Mouse (Mus musculus) hindbrain, embryonic 16.5 days (tissue): ENCODE data around the gene Vti1a. TPM values are rescaled to one million over a fixed set of nuclear protein-coding genes. Genes with fewer than 3 reads are reported as not detected.

Experiments used
- ATAC-seq: fragments of 200-750 bp; cut with Nextera tagmentation; 2 replicates; pipeline ENCODE4 v1.8.0; 2017; ENCODE audit warnings: moderate TSS enrichment, moderate library complexity
- H3K27ac ChIP-seq: fragments of 300-500 bp; sonication (generic); 2 replicates; pipeline ENCODE4 v1.5.1; 2014; ENCODE audit warnings: low read depth, mild to moderate bottlenecking, control low read depth, low read length, moderate library complexity
- H3K27me3 ChIP-seq: fragments of 300-500 bp; sonication (generic); replicated peaks from 2 replicates; pipeline ENCODE4 v1.6.1; 2014; ENCODE audit warnings: low read length; ENCODE audit not compliant: control insufficient read depth, insufficient read depth
- H3K36me3 ChIP-seq: fragments of 300-500 bp; sonication (generic); 2 replicates; pipeline ENCODE4 v1.6.1; 2014; ENCODE audit warnings: mild to moderate bottlenecking, low read length, moderate library complexity, mixed read lengths; ENCODE audit not compliant: control insufficient read depth, insufficient read depth
- H3K4me1 ChIP-seq: fragments of 300-500 bp; sonication (generic); 2 replicates; pipeline ENCODE4 v1.6.1; 2014; ENCODE audit warnings: low read depth, low read length; ENCODE audit not compliant: control insufficient read depth, insufficient read depth
- H3K4me2 ChIP-seq: fragments of 300-500 bp; sonication (generic); 2 replicates; pipeline ENCODE4 v1.6.1; 2014; ENCODE audit warnings: mild to moderate bottlenecking, low read length, control low read depth, moderate library complexity
- H3K4me3 ChIP-seq: fragments of 300-500 bp; sonication (generic); 2 replicates; pipeline ENCODE4 v1.5.1; 2014; ENCODE audit warnings: mild to moderate bottlenecking, low read length, control low read depth, moderate library complexity
- H3K9ac ChIP-seq: fragments of 300-500 bp; sonication (generic); 2 replicates; pipeline ENCODE4 v1.6.1; 2014; ENCODE audit warnings: low read depth, mild to moderate bottlenecking, control low read depth, low read length, moderate library complexity
- H3K9me3 ChIP-seq: fragments of 300-500 bp; sonication (generic); 2 replicates; pipeline ENCODE4 v1.6.1; 2014; ENCODE audit warnings: mild to moderate bottlenecking, low read length, moderate library complexity; ENCODE audit not compliant: control insufficient read depth
- WGBS: fragments of 180-500 bp; shearing (Covaris S2); extraction: QIAGEN DNeasy Blood & Tissue Kit; methylation state at CpG from one replicate; pipeline ENCODE4 v1.1.7; 2014; 5-methylcytosine and 5-hydroxymethylcytosine counted together
- polyA plus RNA-seq: library from polyadenylated mRNA; unstranded; fragments of >200 nt; fragmentation: Nextera tagmentation; extraction: Ambion mirVana; gene quantifications from 2 replicates; pipeline ENCODE4 v1.2.1, GENCODE M21; 2015

Gene Vti1a
- polyA plus RNA-seq, 1 experiment from 2014 or later: 37.1 TPM

DNA sequence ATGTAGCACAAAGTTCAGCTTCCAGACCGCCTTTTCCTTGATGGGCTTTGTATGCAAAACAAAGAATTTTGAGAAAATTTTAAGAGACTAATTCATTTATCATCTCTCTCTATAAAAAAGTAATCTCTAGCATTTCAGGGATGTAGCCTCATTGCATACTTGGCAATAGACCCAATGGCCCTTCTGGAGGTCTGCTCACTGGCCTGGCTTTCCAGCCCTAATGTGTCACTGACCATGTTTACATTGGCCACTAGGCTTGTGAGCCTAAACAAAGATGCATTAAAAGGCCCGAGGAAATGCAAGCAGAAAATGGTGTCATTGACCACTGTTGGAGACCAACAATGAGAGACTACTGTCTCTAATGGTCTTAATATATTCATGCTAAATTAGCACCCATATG, 95.8 kb downstream of the Vti1a start:
- H3K9ac ChIP-seq: no peak overlapping the region
- no peaks in the 10 kb centered on the region for H3K27me3 ChIP-seq
- no peak overlapping the region for H3K27ac ChIP-seq
- no peaks in the 10 kb centered on the region for H3K36me3 ChIP-seq
- H3K4me1 ChIP-seq: no peaks in the 10 kb centered on the region
- 50% methylated on average over 2 of the region's 2 CpGs for WGBS
- H3K4me2 ChIP-seq: no peak overlapping the region
- no peaks in the 10 kb centered on the region for H3K9me3 ChIP-seq
- no peak for ATAC-seq
- no peak overlapping the region for H3K4me3 ChIP-seq

DNA sequence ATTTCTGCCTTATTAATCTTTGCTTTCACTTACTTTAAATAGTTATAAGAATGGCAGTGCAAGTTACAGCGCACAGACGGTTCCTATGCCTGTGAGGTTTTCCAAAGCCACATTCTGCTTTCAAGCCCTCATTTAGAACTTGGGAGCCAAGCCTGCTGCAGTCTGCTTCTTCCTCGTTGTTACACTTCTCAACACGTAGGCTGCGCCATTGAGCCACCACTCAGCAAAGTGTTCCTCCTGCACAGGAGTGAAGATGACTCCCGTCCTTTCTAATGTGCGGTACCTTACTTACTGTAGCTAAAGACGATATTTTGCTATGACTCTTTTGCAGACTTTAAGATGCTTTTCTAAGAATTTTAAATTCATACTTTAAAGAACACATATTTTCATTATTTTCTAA, 98.0 kb downstream of the Vti1a start:
- Histone ChIP-seq H3K4me3 (no peak overlapping the region), H3K9ac (no peak overlapping the region), H3K9me3 (no peaks in the 10 kb centered on the region), H3K27me3 (no peaks in the 10 kb centered on the region), H3K4me1 (no peaks in the 10 kb centered on the region), H3K27ac (no peak overlapping the region), H3K36me3 (0 out of 2 replicates have a peak, but pooled peaks cover 3% of the 10 kb centered on the region), H3K4me2 (no peak overlapping the region)
- 31% methylated on average over 8 of the region's 8 CpGs for WGBS
- peak; percentile 65; the same call in 1 of the 2 replicates for ATAC-seq

GRCm38 (mm10) chr19:55418756-55419155, 102.7 kb downstream of the Vti1a start:
- Histone ChIP-seq H3K4me1 (peaks cover under 1% of the 10 kb centered on the region; the same call in 1 of the 2 replicates), H3K4me3 (no peak overlapping the region), H3K4me2 (no peak overlapping the region), H3K27ac (no peak overlapping the region), H3K27me3 (no peaks in the 10 kb centered on the region), H3K36me3 (0 out of 2 replicates have a peak, but pooled peaks cover 3% of the 10 kb centered on the region), H3K9me3 (no peaks in the 10 kb centered on the region), H3K9ac (no peak overlapping the region)
- no peak for ATAC-seq
- 42% methylated on average over 3 of the region's 3 CpGs for WGBS

DNA sequence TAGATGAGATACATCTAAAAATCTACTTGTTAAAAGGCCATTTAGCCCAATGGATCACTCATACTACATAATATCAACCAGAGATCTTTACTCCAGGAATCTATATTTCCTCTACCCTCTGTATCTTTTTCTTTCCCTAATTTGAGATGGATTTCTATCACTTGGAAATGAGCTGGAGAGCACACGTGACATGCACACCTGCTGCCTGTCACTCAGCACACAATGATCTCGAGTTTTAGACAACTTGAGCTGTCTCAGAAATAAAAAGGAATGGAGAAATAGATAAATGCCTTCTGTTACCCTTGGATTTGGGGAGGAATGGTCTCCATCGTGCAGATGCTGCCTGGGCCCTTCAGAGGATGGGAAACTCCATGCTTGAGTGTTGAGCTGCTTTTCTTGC, 103.9 kb downstream of the Vti1a start:
- H3K36me3 ChIP-seq: 0 out of 2 replicates have a peak, but pooled peaks cover 3% of the 10 kb centered on the region
- no peak overlapping the region for H3K27ac ChIP-seq
- no peaks in the 10 kb centered on the region for H3K27me3 ChIP-seq
- WGBS: 60% methylated on average over 3 of the region's 3 CpGs
- peaks cover 2% of the 10 kb centered on the region; the same call in 1 of the 2 replicates for H3K4me1 ChIP-seq
- H3K4me3 ChIP-seq: no peak overlapping the region
- H3K9ac ChIP-seq: no peak overlapping the region
- no peaks in the 10 kb centered on the region for H3K9me3 ChIP-seq
- ATAC-seq: no peak
- no peak overlapping the region for H3K4me2 ChIP-seq

GRCm38 (mm10) chr19:55421816-55422215, 105.7 kb downstream of the Vti1a start:
- Histone ChIP-seq H3K36me3 (0 out of 2 replicates have a peak, but pooled peaks cover 3% of the 10 kb centered on the region), H3K9ac (no peak overlapping the region), H3K4me1 (peaks cover 2% of the 10 kb centered on the region; the same call in 1 of the 2 replicates), H3K4me3 (no peak overlapping the region), H3K4me2 (no peak overlapping the region), H3K27me3 (no peaks in the 10 kb centered on the region), H3K9me3 (no peaks in the 10 kb centered on the region), H3K27ac (no peak overlapping the region)
- WGBS: 84% methylated on average over 5 of the region's 5 CpGs
- ATAC-seq: no peak

GRCm38 (mm10) chr19:55422311-55423064, 106.4 kb downstream of the Vti1a start:
- no peaks in the 10 kb centered on the region for H3K9me3 ChIP-seq
- peak; percentile 73 for ATAC-seq
- peaks cover 2% of the 10 kb centered on the region; the same call in 1 of the 2 replicates for H3K4me1 ChIP-seq
- H3K27ac ChIP-seq: no peak overlapping the region
- no peak overlapping the region for H3K9ac ChIP-seq
- H3K27me3 ChIP-seq: no peaks in the 10 kb centered on the region
- WGBS: 45% methylated on average over 18 of the region's 18 CpGs
- H3K36me3 ChIP-seq: no peaks in the 10 kb centered on the region
- no peak overlapping the region for H3K4me3 ChIP-seq
- no peak overlapping the region for H3K4me2 ChIP-seq

DNA sequence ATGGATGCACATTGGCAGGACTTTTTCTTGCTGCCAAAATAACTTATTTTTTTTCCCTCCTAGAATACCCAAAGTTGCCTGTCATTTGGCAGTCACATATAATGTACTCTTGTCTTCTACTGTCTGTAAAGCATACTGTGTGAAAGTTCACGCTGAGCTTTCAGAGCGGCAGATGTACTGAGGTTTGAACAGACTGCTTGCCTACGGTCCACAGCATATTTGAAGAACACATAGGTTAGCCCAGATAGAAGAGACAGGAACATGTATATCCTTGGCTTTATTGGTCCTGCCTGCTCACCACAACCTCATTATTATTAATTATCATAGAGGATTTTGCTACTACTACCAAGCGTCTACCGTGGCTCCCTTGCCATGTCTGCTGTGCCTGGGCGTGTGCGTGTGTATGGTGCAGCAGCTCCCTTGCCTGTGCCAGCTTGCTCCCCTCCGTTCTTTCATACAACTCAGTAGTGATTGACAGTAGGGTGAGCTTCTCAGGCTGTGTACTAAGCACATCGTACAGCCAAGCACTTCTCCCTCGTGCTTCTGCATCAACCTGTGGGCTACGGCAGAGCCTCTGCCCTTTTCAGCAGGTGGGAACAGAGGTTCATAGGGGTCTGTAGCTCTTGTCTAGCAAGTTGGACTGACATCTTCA, 107.1 kb downstream of the Vti1a start:
- H3K4me2 ChIP-seq: no peak overlapping the region
- H3K4me3 ChIP-seq: no peak overlapping the region
- WGBS: 69% methylated on average over 11 of the region's 11 CpGs
- no peak overlapping the region for H3K27ac ChIP-seq
- no peak overlapping the region for H3K9ac ChIP-seq
- ATAC-seq: no peak; the same call in 1 of the 2 replicates
- H3K9me3 ChIP-seq: no peaks in the 10 kb centered on the region
- no peaks in the 10 kb centered on the region for H3K27me3 ChIP-seq
- peaks cover 2% of the 10 kb centered on the region; the same call in 1 of the 2 replicates for H3K4me1 ChIP-seq
- H3K36me3 ChIP-seq: no peaks in the 10 kb centered on the region

DNA sequence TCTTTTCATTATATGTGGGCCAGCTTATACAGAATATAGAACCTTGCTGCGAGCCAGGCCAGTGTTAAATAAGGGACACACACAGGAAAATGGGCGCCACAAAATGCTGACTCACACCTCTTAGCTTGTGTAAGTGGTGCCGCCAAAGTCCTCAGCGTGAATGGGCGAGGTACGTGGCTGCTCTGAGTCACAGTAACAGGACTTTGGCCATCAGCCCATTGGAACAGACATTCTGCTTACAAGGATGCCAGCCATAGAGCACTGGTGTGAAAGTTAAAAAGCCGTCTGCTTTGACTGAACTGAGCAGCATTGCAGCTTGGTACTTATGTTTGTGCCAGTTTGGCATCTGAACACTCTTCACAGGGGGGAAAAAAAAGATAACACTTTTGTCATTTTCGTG, 107.9 kb downstream of the Vti1a start:
- 59% methylated on average over 8 of the region's 8 CpGs for WGBS
- ATAC-seq: peak; percentile 90
- no peak overlapping the region for H3K4me2 ChIP-seq
- no peak overlapping the region for H3K27ac ChIP-seq
- H3K9me3 ChIP-seq: no peaks in the 10 kb centered on the region
- H3K9ac ChIP-seq: no peak overlapping the region
- H3K27me3 ChIP-seq: no peaks in the 10 kb centered on the region
- peaks cover 2% of the 10 kb centered on the region; the same call in 1 of the 2 replicates for H3K4me1 ChIP-seq
- H3K4me3 ChIP-seq: no peak overlapping the region
- H3K36me3 ChIP-seq: no peaks in the 10 kb centered on the region

- peak; percentile 51; the same call in 1 of the 2 replicates for ATAC-seq
- H3K4me1 ChIP-seq: peaks cover 2% of the 10 kb centered on the region; the same call in 1 of the 2 replicates
- H3K36me3 ChIP-seq: no peaks in the 10 kb centered on the region
- no peak overlapping the region for H3K4me2 ChIP-seq
- no peak overlapping the region for H3K9ac ChIP-seq
- no peak overlapping the region for H3K27ac ChIP-seq
- H3K9me3 ChIP-seq: no peaks in the 10 kb centered on the region
- H3K4me3 ChIP-seq: no peak overlapping the region
- 61% methylated on average over 6 of the region's 6 CpGs for WGBS
- H3K27me3 ChIP-seq: no peaks in the 10 kb centered on the region
These were observed 108.4 kb downstream of the Vti1a start for GRCm38 (mm10) chr19:55424507-55424906.
